Comparison of ENCODE assay signal across 14 mouse cellular contexts in the genomic region with DNA sequence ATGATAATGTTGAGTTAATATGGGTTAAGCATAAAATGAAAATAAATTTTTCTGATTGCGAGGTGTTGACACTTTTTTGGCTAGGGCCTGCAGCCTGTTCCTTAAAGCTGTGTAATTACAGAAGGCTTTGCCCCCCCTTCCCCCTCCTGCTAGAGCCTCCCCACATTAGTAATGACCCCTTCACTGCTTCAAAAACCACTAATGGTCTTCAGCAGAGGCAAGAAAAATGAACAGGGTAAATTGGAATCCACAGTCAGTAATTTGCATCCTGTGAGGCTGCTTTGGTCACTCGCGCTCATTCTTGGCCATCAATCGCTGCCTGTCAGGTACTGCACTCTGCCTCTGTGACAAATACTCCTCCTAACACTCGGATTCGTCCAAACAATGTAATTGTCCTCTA.
DNase-seq lines count a peak whose midpoint lies in the region; ATAC-seq and TF ChIP-seq lines count a peak whose summit lies in the region.
"Had no signal": no experiment of that assay in that cellular context is flagged by ENCODE, and none has a peak within 500 bp of the region (broad histone marks: within the 10 kb centered on the region; RNA-seq: fewer than 3 reads in every experiment).

No protein-coding gene starts in this region.

- TF ChIP-seq CTCF in midbrain, postnatal 0 days (IDR thresholded peaks at IDR 0.05) = no peak

- peaks cover 7% of the 10 kb centered on the region; the same call in 1 of the 2 replicates for H3K4me1 ChIP-seq in embryonic facial prominence, embryonic 14.5 days (ENCODE audit: control insufficient read depth, insufficient read depth, low read length)
- peaks cover 34% of the 10 kb centered on the region for H3K4me1 ChIP-seq in embryonic facial prominence, embryonic 10.5 days
- H3K4me1 ChIP-seq in midbrain, postnatal 0 days (ENCODE audit: insufficient read depth, low read length) = no peaks in the 10 kb centered on the region
- H3K4me1 ChIP-seq in midbrain, embryonic 10.5 days = no peaks in the 10 kb centered on the region
- H3K4me1 ChIP-seq in hindbrain, embryonic 13.5 days (replicated peaks) = peaks cover 55% of the 10 kb centered on the region

- H3K27ac ChIP-seq in embryonic facial prominence, embryonic 14.5 days (replicated peaks; ENCODE audit: low read depth, low read length) = no peak overlapping the region
- no peak overlapping the region for H3K27ac ChIP-seq in embryonic facial prominence, embryonic 10.5 days (replicated peaks)
- H3K27ac ChIP-seq in midbrain, postnatal 0 days (ENCODE audit: low read depth, low read length) = no peak overlapping the region
- H3K27ac ChIP-seq in midbrain, embryonic 10.5 days (replicated peaks) = no peak overlapping the region
- peak overlapping the region; percentile 72 for H3K27ac ChIP-seq in hindbrain, embryonic 13.5 days
- H3K27ac ChIP-seq: kidney, embryonic 15.5 days; midbrain, embryonic 15.5 days had no signal

- ATAC-seq in embryonic facial prominence, embryonic 14.5 days (ENCODE audit: low read depth) = no peak
- ATAC-seq in midbrain, postnatal 0 days (ENCODE audit: low FRiP score) = no peak
- no peak; the same call in 1 of the 2 replicates for ATAC-seq in hindbrain, embryonic 13.5 days (ENCODE audit: low FRiP score)
- ATAC-seq: activated CD4-positive, CD25-positive, alpha-beta regulatory T cell, adult 4 months; midbrain, embryonic 15.5 days had no signal

- H3K36me3 ChIP-seq in embryonic facial prominence, embryonic 14.5 days (ENCODE audit: control insufficient read depth, insufficient read depth, low read length) = peaks cover 7% of the 10 kb centered on the region; the same call in 1 of the 2 replicates
- H3K36me3 ChIP-seq in embryonic facial prominence, embryonic 10.5 days (replicated peaks) = peaks cover 36% of the 10 kb centered on the region
- H3K36me3 ChIP-seq in midbrain, postnatal 0 days (ENCODE audit: insufficient read depth, low read length) = no peaks in the 10 kb centered on the region
- peaks cover 16% of the 10 kb centered on the region for H3K36me3 ChIP-seq in midbrain, embryonic 10.5 days
- 0 out of 2 replicates have a peak, but pooled peaks cover 12% of the 10 kb centered on the region for H3K36me3 ChIP-seq in hindbrain, embryonic 13.5 days
- H3K36me3 ChIP-seq: limb, embryonic 13.5 days; midbrain, embryonic 15.5 days had no signal

- 50% methylated on average over 6 of the region's 6 CpGs for WGBS in embryonic facial prominence, embryonic 14.5 days
- WGBS in embryonic facial prominence, embryonic 10.5 days = 58% methylated on average over 6 of the region's 6 CpGs
- 56% methylated on average over 6 of the region's 6 CpGs for WGBS in midbrain, postnatal 0 days
- 73% methylated on average over 6 of the region's 6 CpGs for WGBS in midbrain, embryonic 10.5 days
- 23% methylated on average over 6 of the region's 6 CpGs for WGBS in hindbrain, embryonic 13.5 days

- no peak overlapping the region for H3K9ac ChIP-seq in embryonic facial prominence, embryonic 14.5 days (ENCODE audit: low read depth, low read length)
- no peak overlapping the region for H3K9ac ChIP-seq in midbrain, postnatal 0 days (replicated peaks; ENCODE audit: low read length, poor library complexity, severe bottlenecking)
- H3K9ac ChIP-seq in hindbrain, embryonic 13.5 days = no peak overlapping the region
- H3K9ac ChIP-seq: kidney, embryonic 15.5 days; limb, embryonic 13.5 days; midbrain, embryonic 15.5 days had no signal

- no peaks in the 10 kb centered on the region for H3K27me3 ChIP-seq in embryonic facial prominence, embryonic 14.5 days (replicated peaks; ENCODE audit: control insufficient read depth, insufficient read depth, low read length)
- no peaks in the 10 kb centered on the region for H3K27me3 ChIP-seq in embryonic facial prominence, embryonic 10.5 days (replicated peaks; ENCODE audit: low read depth, poor library complexity, severe bottlenecking)
- no peaks in the 10 kb centered on the region for H3K27me3 ChIP-seq in midbrain, postnatal 0 days (ENCODE audit: insufficient read depth, low read length)
- no peaks in the 10 kb centered on the region for H3K27me3 ChIP-seq in midbrain, embryonic 10.5 days (ENCODE audit: low read depth, poor library complexity, severe bottlenecking)
- no peaks in the 10 kb centered on the region for H3K27me3 ChIP-seq in hindbrain, embryonic 13.5 days
- H3K27me3 ChIP-seq: kidney, embryonic 15.5 days; midbrain, embryonic 15.5 days had no signal

- H3K4me2 ChIP-seq in embryonic facial prominence, embryonic 14.5 days (ENCODE audit: low read depth, low read length) = no peak overlapping the region
- no peak overlapping the region for H3K4me2 ChIP-seq in midbrain, postnatal 0 days (ENCODE audit: low read depth, low read length, poor library complexity, severe bottlenecking)
- H3K4me2 ChIP-seq in hindbrain, embryonic 13.5 days = no peak overlapping the region
- H3K4me2 ChIP-seq: kidney, embryonic 15.5 days; limb, embryonic 13.5 days; midbrain, embryonic 15.5 days had no signal

- peak; percentile 25 for DNase-seq in embryonic facial prominence, embryonic 14.5 days (ENCODE audit: low spot score)
- no peak for DNase-seq in embryonic facial prominence, embryonic 10.5 days (ENCODE audit: low spot score)
- peak; percentile 12 for DNase-seq in midbrain, postnatal 0 days (ENCODE audit: low spot score)
- DNase-seq in midbrain, embryonic 10.5 days (ENCODE audit: low spot score) = no peak
- DNase-seq in thymus, postnatal 14 days = no peak
- no peak for DNase-seq in layer of hippocampus, postnatal 14 days (ENCODE audit: low spot score in 2 of 2)
- DNase-seq in gastrocnemius, postnatal 10 days = no peak
- DNase-seq: gastrocnemius, postnatal 36 days; heart, postnatal 36 days had no signal

- no peaks in the 10 kb centered on the region for H3K9me3 ChIP-seq in embryonic facial prominence, embryonic 14.5 days (ENCODE audit: control insufficient read depth, low read length)
- H3K9me3 ChIP-seq in embryonic facial prominence, embryonic 10.5 days = no peaks in the 10 kb centered on the region
- H3K9me3 ChIP-seq in midbrain, postnatal 0 days (ENCODE audit: low read length) = no peaks in the 10 kb centered on the region
- H3K9me3 ChIP-seq in midbrain, embryonic 10.5 days (replicated peaks) = no peaks in the 10 kb centered on the region
- no peaks in the 10 kb centered on the region for H3K9me3 ChIP-seq in hindbrain, embryonic 13.5 days
- H3K9me3 ChIP-seq: kidney, embryonic 15.5 days; limb, embryonic 13.5 days; midbrain, embryonic 15.5 days had no signal

- H3K4me3 ChIP-seq in embryonic facial prominence, embryonic 14.5 days (ENCODE audit: low read depth, low read length) = no peak overlapping the region
- no peak overlapping the region for H3K4me3 ChIP-seq in embryonic facial prominence, embryonic 10.5 days
- H3K4me3 ChIP-seq in midbrain, postnatal 0 days (ENCODE audit: low read depth, low read length) = no peak overlapping the region
- no peak overlapping the region for H3K4me3 ChIP-seq in midbrain, embryonic 10.5 days
- H3K4me3 ChIP-seq in hindbrain, embryonic 13.5 days = no peak overlapping the region
- H3K4me3 ChIP-seq: kidney, embryonic 15.5 days; limb, embryonic 13.5 days; midbrain, embryonic 15.5 days had no signal

Comparison
In these comparisons a context has a peak if more than half of its experiments do, and no peak if none do; other contexts are left out.
1. DNase-seq: peak in embryonic facial prominence, embryonic 14.5 days (single experiment) and midbrain, postnatal 0 days (single experiment); none in embryonic facial prominence, embryonic 10.5 days (single experiment), midbrain, embryonic 10.5 days (single experiment), thymus, postnatal 14 days (single experiment), layer of hippocampus, postnatal 14 days (0 of 2) and gastrocnemius, postnatal 10 days (single experiment).